Mouse (Mus musculus) lung, embryonic 14.5 days (tissue): ENCODE measurements around the gene Fgfr2. TPM values are rescaled to one million over a fixed set of nuclear protein-coding genes. Genes with fewer than 3 reads are reported as not detected.

Source experiments
- ATAC-seq: fragments of 200-750 bp; cut with Nextera tagmentation; 2 replicates; pipeline ENCODE4 v1.8.0; 2017; ENCODE audit warnings: mild to moderate bottlenecking, moderate TSS enrichment, moderate library complexity; ENCODE audit not compliant: insufficient read depth
- DNase-seq: peaks from one replicate; pipeline ENCODE4 v3.0.0-alpha.2; 2015
- H3K27ac ChIP-seq: fragments of 300-500 bp; sonication (generic); 2 replicates; pipeline ENCODE4 v1.5.1; 2014; ENCODE audit warnings: low read depth, mild to moderate bottlenecking, moderate library complexity
- H3K27me3 ChIP-seq: fragments of 300-500 bp; sonication (generic); 2 replicates; pipeline ENCODE4 v1.6.1; 2014; ENCODE audit warnings: low read length, control low read depth; ENCODE audit not compliant: insufficient read depth
- H3K36me3 ChIP-seq: fragments of 300-500 bp; sonication (generic); 2 replicates; pipeline ENCODE4 v1.6.1; 2014; ENCODE audit warnings: control low read depth; ENCODE audit not compliant: insufficient read depth
- H3K4me1 ChIP-seq: fragments of 300-500 bp; sonication (generic); 2 replicates; pipeline ENCODE4 v1.6.1; 2014; ENCODE audit warnings: antibody characterized with exemption, control low read depth; ENCODE audit not compliant: insufficient read depth
- H3K4me2 ChIP-seq: fragments of 300-500 bp; sonication (generic); 2 replicates; pipeline ENCODE4 v1.6.1; 2014; ENCODE audit warnings: mild to moderate bottlenecking
- H3K4me3 ChIP-seq: fragments of 300-500 bp; sonication (generic); 2 replicates; pipeline ENCODE4 v1.5.1; 2014; ENCODE audit warnings: low read depth, low read length
- H3K9ac ChIP-seq: fragments of 300-500 bp; sonication (generic); 2 replicates; pipeline ENCODE4 v1.6.1; 2014
- H3K9me3 ChIP-seq: fragments of 300-500 bp; sonication (generic); 2 replicates; pipeline ENCODE4 v1.6.1; 2016; ENCODE audit warnings: low read depth, low read length, control low read depth
- CTCF ChIP-seq: IDR thresholded peaks from 2 replicates; pipeline ENCODE4 v1.5.1; 2016; ENCODE audit warnings: antibody characterized with exemption, low read depth
- WGBS: fragments of 180-500 bp; shearing (Covaris S2); extraction: QIAGEN DNeasy Blood & Tissue Kit; methylation state at CpG from one replicate; pipeline ENCODE4 v1.1.7; 2014; 5-methylcytosine and 5-hydroxymethylcytosine counted together
- polyA plus RNA-seq: library from polyadenylated mRNA; unstranded; fragments of >200 nt; fragmentation: Nextera tagmentation; extraction: Ambion mirVana; gene quantifications from 2 replicates; pipeline ENCODE4 v1.2.1, GENCODE M21; 2014

Fgfr2 gene
- polyA plus RNA-seq, 1 experiment from 2014 or later: 179 TPM

GRCm38 (mm10) chr7:130222633-130223354 is 2900.4 kb downstream of the Fgfr2 start:
- ATAC-seq: no peak
- TF ChIP-seq CTCF: no peak
- H3K27ac ChIP-seq: no peak overlapping the region
- no peaks in the 10 kb centered on the region for H3K27me3 ChIP-seq
- no peaks in the 10 kb centered on the region for H3K4me1 ChIP-seq
- peaks cover 42% of the 10 kb centered on the region for H3K36me3 ChIP-seq
- no peak overlapping the region for H3K9ac ChIP-seq
- H3K9me3 ChIP-seq: no peaks in the 10 kb centered on the region
- no peak for DNase-seq
- WGBS: 59% methylated on average over 8 of the region's 8 CpGs
- H3K4me2 ChIP-seq: no peak overlapping the region
- no peak overlapping the region for H3K4me3 ChIP-seq

- H3K9ac ChIP-seq: no peak overlapping the region
- no peaks in the 10 kb centered on the region for H3K9me3 ChIP-seq
- H3K4me3 ChIP-seq: no peak overlapping the region
- H3K36me3 ChIP-seq: peaks cover 38% of the 10 kb centered on the region
- H3K27me3 ChIP-seq: no peaks in the 10 kb centered on the region
- WGBS: 75% methylated on average over 17 of the region's 17 CpGs
- DNase-seq (no peak), ATAC-seq (no peak)
- no peak for TF ChIP-seq CTCF
- no peak overlapping the region for H3K27ac ChIP-seq
- H3K4me2 ChIP-seq: no peak overlapping the region
- H3K4me1 ChIP-seq: no peaks in the 10 kb centered on the region
Measured at GRCm38 (mm10) chr7:130221661-130222387, 2901.3 kb downstream of the Fgfr2 start.

- TF ChIP-seq CTCF: no peak
- WGBS: 80% methylated on average over 4 of the region's 4 CpGs
- H3K9ac ChIP-seq: no peak overlapping the region
- no peaks in the 10 kb centered on the region for H3K9me3 ChIP-seq
- H3K4me2 ChIP-seq: no peak overlapping the region
- 0 out of 2 replicates have a peak, but pooled peaks cover 4% of the 10 kb centered on the region for H3K4me1 ChIP-seq
- DNase-seq (no peak), ATAC-seq (no peak)
- H3K27ac ChIP-seq: no peak overlapping the region
- no peak overlapping the region for H3K4me3 ChIP-seq
- peaks cover 26% of the 10 kb centered on the region for H3K36me3 ChIP-seq
- no peaks in the 10 kb centered on the region for H3K27me3 ChIP-seq
Measured at GRCm38 (mm10) chr7:130220627-130221026, 2902.5 kb downstream of the Fgfr2 start.

- no peaks in the 10 kb centered on the region for H3K27me3 ChIP-seq
- no peaks in the 10 kb centered on the region for H3K9me3 ChIP-seq
- no peak overlapping the region for H3K9ac ChIP-seq
- TF ChIP-seq CTCF: no peak
- H3K4me1 ChIP-seq: 0 out of 2 replicates have a peak, but pooled peaks cover 4% of the 10 kb centered on the region
- ATAC-seq (no peak), DNase-seq (no peak)
- H3K36me3 ChIP-seq: peaks cover 26% of the 10 kb centered on the region
- H3K4me3 ChIP-seq: no peak overlapping the region
- 86% methylated on average over 4 of the region's 4 CpGs for WGBS
- no peak overlapping the region for H3K27ac ChIP-seq
- no peak overlapping the region for H3K4me2 ChIP-seq
Measured at GRCm38 (mm10) chr7:130219844-130220243, 2903.3 kb downstream of the Fgfr2 start.

- no peak overlapping the region for H3K4me3 ChIP-seq
- no peak for TF ChIP-seq CTCF
- H3K4me1 ChIP-seq: 0 out of 2 replicates have a peak, but pooled peaks cover 4% of the 10 kb centered on the region
- DNase-seq (no peak), ATAC-seq (no peak)
- H3K27ac ChIP-seq: no peak overlapping the region
- no peak overlapping the region for H3K4me2 ChIP-seq
- no peaks in the 10 kb centered on the region for H3K27me3 ChIP-seq
- WGBS: 33% methylated on average over 4 of the region's 4 CpGs
- H3K36me3 ChIP-seq: peaks cover 49% of the 10 kb centered on the region
- no peaks in the 10 kb centered on the region for H3K9me3 ChIP-seq
- no peak overlapping the region for H3K9ac ChIP-seq
Measured at GRCm38 (mm10) chr7:130216272-130216671, 2906.9 kb downstream of the Fgfr2 start.

GRCm38 (mm10) chr7:130215348-130216252 is 2907.6 kb downstream of the Fgfr2 start:
- Histone ChIP-seq H3K4me1 (0 out of 2 replicates have a peak, but pooled peaks cover 4% of the 10 kb centered on the region), H3K9me3 (no peaks in the 10 kb centered on the region), H3K4me2 (no peak overlapping the region), H3K4me3 (no peak overlapping the region), H3K9ac (no peak overlapping the region), H3K36me3 (peaks cover 50% of the 10 kb centered on the region), H3K27me3 (no peaks in the 10 kb centered on the region), H3K27ac (peak overlapping the region; percentile 67)
- WGBS: 47% methylated on average over 21 of the region's 21 CpGs
- TF ChIP-seq CTCF: no peak
- DNase-seq (peak; percentile 88), ATAC-seq (peak; percentile 85)
